Mouse (Mus musculus) hindbrain, embryonic 16.5 days (tissue): ENCODE results near the gene Slc25a4. TPM values are rescaled to one million over a fixed set of nuclear protein-coding genes. Genes with fewer than 3 reads are reported as not detected.
"Not testable (repeated sequence)": the region's sequence is repeated elsewhere in the genome, so short reads cannot be mapped to it uniquely, and the experiment has no call there.

Experiments used
- ATAC-seq: fragments of 200-750 bp; cut with Nextera tagmentation; 2 replicates; pipeline ENCODE4 v1.8.0; 2017; ENCODE audit warnings: moderate TSS enrichment, moderate library complexity
- H3K27ac ChIP-seq: fragments of 300-500 bp; sonication (generic); 2 replicates; pipeline ENCODE4 v1.5.1; 2014; ENCODE audit warnings: low read depth, mild to moderate bottlenecking, control low read depth, low read length, moderate library complexity
- H3K27me3 ChIP-seq: fragments of 300-500 bp; sonication (generic); replicated peaks from 2 replicates; pipeline ENCODE4 v1.6.1; 2014; ENCODE audit warnings: low read length; ENCODE audit not compliant: control insufficient read depth, insufficient read depth
- H3K36me3 ChIP-seq: fragments of 300-500 bp; sonication (generic); 2 replicates; pipeline ENCODE4 v1.6.1; 2014; ENCODE audit warnings: mild to moderate bottlenecking, low read length, moderate library complexity, mixed read lengths; ENCODE audit not compliant: control insufficient read depth, insufficient read depth
- H3K4me1 ChIP-seq: fragments of 300-500 bp; sonication (generic); 2 replicates; pipeline ENCODE4 v1.6.1; 2014; ENCODE audit warnings: low read depth, low read length; ENCODE audit not compliant: control insufficient read depth, insufficient read depth
- H3K4me2 ChIP-seq: fragments of 300-500 bp; sonication (generic); 2 replicates; pipeline ENCODE4 v1.6.1; 2014; ENCODE audit warnings: mild to moderate bottlenecking, low read length, control low read depth, moderate library complexity
- H3K4me3 ChIP-seq: fragments of 300-500 bp; sonication (generic); 2 replicates; pipeline ENCODE4 v1.5.1; 2014; ENCODE audit warnings: mild to moderate bottlenecking, low read length, control low read depth, moderate library complexity
- H3K9ac ChIP-seq: fragments of 300-500 bp; sonication (generic); 2 replicates; pipeline ENCODE4 v1.6.1; 2014; ENCODE audit warnings: low read depth, mild to moderate bottlenecking, control low read depth, low read length, moderate library complexity
- H3K9me3 ChIP-seq: fragments of 300-500 bp; sonication (generic); 2 replicates; pipeline ENCODE4 v1.6.1; 2014; ENCODE audit warnings: mild to moderate bottlenecking, low read length, moderate library complexity; ENCODE audit not compliant: control insufficient read depth
- WGBS: fragments of 180-500 bp; shearing (Covaris S2); extraction: QIAGEN DNeasy Blood & Tissue Kit; methylation state at CpG from one replicate; pipeline ENCODE4 v1.1.7; 2014; 5-methylcytosine and 5-hydroxymethylcytosine counted together
- polyA plus RNA-seq: library from polyadenylated mRNA; unstranded; fragments of >200 nt; fragmentation: Nextera tagmentation; extraction: Ambion mirVana; gene quantifications from 2 replicates; pipeline ENCODE4 v1.2.1, GENCODE M21; 2015

Slc25a4 gene
- polyA plus RNA-seq, 1 experiment from 2014 or later = 1,170 TPM

DNA sequence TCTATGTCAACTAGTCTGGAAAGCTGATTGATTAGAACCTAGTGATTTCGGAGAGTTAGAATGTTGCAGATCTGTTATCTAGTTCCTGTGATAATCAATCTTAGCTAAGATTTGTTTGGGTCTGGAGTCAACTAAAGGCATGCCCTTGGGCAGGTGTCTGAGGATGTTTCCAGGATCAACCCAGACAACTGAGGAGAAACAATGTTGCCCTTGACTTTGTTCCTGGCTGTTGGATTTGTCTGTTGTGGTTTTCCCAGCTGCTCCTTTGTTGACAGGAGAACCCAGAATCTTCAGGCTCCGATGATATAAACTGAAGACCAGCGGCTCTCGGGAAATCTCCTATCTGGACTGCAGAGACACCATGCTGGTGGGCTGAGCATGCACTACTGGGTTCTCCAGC, 23.7 kb upstream of the Slc25a4 start:
- Histone ChIP-seq H3K9me3 (no peaks in the 10 kb centered on the region), H3K27ac (no peak overlapping the region), H3K36me3 (no peaks in the 10 kb centered on the region), H3K4me2 (no peak overlapping the region), H3K9ac (no peak overlapping the region), H3K4me3 (no peak overlapping the region), H3K27me3 (no peaks in the 10 kb centered on the region; the same call in 1 of the 2 replicates), H3K4me1 (peaks cover 2% of the 10 kb centered on the region; the same call in 1 of the 2 replicates)
- 88% methylated on average over 4 of the region's 4 CpGs for WGBS
- no peak for ATAC-seq

DNA sequence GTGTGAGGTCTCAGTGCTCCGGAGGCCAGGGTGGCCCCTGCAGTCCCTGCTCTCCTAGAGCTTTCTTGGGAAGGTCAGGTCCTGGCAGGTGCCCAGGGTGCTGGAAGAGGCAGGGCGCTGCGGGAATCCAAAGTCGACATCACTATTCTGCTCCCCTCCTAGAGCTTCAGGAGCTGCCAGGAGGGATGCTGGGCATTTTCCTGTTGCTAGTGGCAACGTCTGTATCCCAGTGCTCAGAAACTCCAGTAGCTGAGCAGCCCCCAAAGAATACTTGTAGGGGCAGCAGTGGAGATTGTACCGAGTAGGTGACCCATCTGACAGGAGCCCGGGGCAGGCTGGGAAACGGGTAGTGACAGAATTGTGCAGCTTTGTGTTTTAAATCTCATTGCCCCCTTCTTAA, 21.7 kb upstream of the Slc25a4 start:
- peaks cover 2% of the 10 kb centered on the region; the same call in 1 of the 2 replicates for H3K4me1 ChIP-seq
- no peaks in the 10 kb centered on the region for H3K36me3 ChIP-seq
- H3K27ac ChIP-seq = no peak overlapping the region
- H3K9me3 ChIP-seq = no peaks in the 10 kb centered on the region
- no peak overlapping the region for H3K9ac ChIP-seq
- 43% methylated on average over 8 of the region's 8 CpGs for whole genome bisulfite sequencing
- ATAC-seq = no peak
- H3K4me2 ChIP-seq = no peak overlapping the region
- H3K27me3 ChIP-seq = no peaks in the 10 kb centered on the region; the same call in 1 of the 2 replicates
- no peak overlapping the region for H3K4me3 ChIP-seq

DNA sequence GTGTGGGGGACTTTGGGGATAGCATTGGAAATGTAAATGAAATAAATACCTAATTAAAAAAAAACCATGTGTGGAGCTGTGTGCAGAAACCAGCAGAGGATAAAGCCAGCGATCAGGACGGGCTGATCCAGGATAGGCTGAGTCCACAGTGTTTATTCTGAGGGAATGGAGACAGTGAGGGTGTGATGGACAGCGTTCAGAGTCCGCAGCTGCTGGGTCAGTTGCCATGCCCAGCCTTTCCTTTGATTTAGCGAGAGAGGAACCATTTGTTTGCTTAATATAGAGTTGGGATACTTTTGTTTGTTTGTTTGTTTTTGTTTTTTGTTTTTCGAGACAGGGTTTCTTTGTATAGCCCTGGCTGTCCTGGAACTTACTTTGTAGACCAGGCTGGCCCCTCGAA, 20.9 kb upstream of the Slc25a4 start:
- not testable (repeated sequence) for H3K36me3 ChIP-seq, ATAC-seq, H3K4me1 ChIP-seq, H3K27me3 ChIP-seq, H3K9ac ChIP-seq, H3K4me2 ChIP-seq, H3K9me3 ChIP-seq, H3K4me3 ChIP-seq, H3K27ac ChIP-seq
- 85% methylated on average over 7 of the region's 7 CpGs for WGBS

DNA sequence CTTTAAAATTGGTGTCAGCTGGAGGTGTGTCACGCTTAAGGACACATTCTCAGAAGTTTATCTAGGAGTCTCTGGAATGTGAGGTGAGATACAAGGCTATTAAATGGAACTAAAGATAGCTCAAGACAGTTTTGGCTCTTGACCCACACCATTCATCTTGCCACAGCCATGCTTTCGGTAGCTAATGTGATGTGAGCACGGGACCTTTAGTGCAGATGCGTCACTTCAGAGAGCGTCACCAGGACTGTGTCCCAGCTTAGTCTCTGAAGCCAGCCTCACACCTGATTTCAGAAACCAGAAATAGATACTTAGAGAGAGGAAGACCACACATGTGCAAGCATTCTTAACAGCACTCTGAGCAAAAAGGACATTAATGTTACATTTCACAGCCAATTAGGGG, 15.5 kb upstream of the Slc25a4 start:
- WGBS = 83% methylated on average over 5 of the region's 5 CpGs
- Histone ChIP-seq H3K27me3 (no peaks in the 10 kb centered on the region), H3K4me1 (no peaks in the 10 kb centered on the region), H3K36me3 (no peaks in the 10 kb centered on the region), H3K9me3 (no peaks in the 10 kb centered on the region), H3K27ac (no peak overlapping the region), H3K9ac (no peak overlapping the region), H3K4me2 (no peak overlapping the region), H3K4me3 (no peak overlapping the region)
- no peak for ATAC-seq

DNA sequence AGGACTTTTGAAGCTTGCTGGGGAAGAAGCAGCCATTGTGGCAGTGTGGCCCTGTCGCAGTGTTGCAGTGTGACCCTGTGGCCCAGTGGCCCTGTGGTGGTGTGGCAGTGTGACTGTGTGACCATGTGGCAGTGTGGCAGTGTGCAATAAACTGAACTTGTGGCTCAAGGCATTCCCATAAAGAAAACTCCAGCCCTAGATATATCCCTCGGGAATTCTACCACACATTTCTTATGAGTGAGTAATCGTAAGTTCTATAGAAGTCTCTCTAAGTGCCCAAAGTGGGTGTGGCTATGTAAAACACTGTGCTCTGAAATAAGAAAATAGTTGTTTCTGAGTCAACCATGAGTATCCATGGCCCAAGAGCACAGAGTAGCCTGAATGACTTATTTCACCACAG, 14.4 kb upstream of the Slc25a4 start:
- H3K27ac ChIP-seq = no peak overlapping the region
- no peaks in the 10 kb centered on the region for H3K27me3 ChIP-seq
- WGBS = 74% methylated on average over 3 of the region's 3 CpGs
- ATAC-seq = no peak
- H3K36me3 ChIP-seq = no peaks in the 10 kb centered on the region
- no peak overlapping the region for H3K9ac ChIP-seq
- H3K4me3 ChIP-seq = no peak overlapping the region
- H3K4me2 ChIP-seq = no peak overlapping the region
- H3K4me1 ChIP-seq = no peaks in the 10 kb centered on the region
- no peaks in the 10 kb centered on the region for H3K9me3 ChIP-seq

DNA sequence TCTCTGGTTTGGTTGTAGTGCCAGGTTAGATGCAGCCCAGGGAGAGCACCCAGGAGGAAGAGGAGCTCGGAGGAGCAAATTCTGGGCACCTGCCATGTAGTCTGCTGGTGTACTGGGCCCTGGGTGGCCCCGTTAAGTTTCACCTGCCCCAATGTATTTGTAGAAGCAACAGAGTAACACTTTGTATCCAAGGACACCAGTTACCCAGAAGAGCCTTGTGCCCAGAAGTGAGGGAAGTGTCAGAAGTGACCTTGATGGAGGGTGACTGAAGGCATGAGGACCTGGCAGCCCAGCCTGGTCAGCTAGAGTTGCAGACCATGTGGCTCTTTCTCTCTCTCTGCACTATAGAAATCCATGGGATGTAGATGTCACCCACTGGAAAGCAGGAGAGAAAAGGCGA, 9.5 kb upstream of the Slc25a4 start:
- Histone ChIP-seq H3K4me3 (no peak overlapping the region), H3K4me1 (peaks cover 3% of the 10 kb centered on the region), H3K27ac (no peak overlapping the region), H3K4me2 (no peak overlapping the region), H3K36me3 (no peaks in the 10 kb centered on the region), H3K9me3 (no peaks in the 10 kb centered on the region), H3K9ac (no peak overlapping the region), H3K27me3 (no peaks in the 10 kb centered on the region)
- 77% methylated on average over 3 of the region's 3 CpGs for WGBS
- no peak for ATAC-seq

DNA sequence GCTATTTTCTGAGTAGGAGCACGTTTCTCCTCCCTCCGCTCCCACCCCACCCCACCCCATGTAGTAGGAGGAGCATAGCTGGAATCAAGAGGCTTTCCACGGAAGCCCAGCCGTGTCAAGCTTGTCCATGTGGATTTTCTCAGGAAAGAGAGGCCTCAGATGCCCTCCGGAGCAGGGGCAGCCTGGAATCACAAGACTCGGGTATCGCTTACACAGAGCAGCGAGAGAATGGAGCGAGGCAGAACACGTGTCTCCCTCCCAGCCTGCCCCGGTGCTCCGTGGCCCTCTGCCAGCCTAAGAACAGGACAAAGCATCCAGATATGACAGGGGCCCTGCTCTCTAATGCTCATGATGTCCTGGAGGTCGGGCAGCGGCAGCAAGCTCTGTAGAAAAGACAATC, 5.8 kb upstream of the Slc25a4 start:
- WGBS = 2% methylated on average over 14 of the region's 14 CpGs

DNA sequence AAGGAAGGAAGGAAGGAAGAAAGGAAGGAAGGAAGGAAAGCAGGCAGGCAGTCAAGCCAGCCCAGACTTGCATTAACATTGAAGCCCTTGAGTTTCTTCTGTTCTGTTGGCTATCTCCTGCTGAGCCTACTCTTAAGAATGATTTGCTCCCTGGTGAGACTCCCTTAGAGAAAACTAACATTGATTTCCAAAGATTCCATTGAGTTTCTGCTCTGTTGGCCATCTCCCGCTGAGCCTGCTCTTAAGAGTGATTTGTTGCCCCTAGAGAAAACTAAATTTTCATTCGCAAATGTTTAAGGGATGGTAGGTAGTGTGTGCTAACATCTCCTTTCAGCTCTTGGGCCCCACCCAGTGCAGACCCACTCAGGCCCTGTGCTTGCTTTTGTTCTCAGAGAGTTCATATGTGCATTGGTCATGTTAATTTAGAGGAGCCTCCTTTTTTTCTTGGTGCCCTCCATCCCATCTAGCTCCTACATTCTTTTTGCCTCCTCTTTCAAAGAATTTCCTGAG, 2.9 kb upstream of the Slc25a4 start:
- H3K27me3 ChIP-seq = no peaks in the 10 kb centered on the region
- H3K4me1 ChIP-seq = peaks cover 24% of the 10 kb centered on the region
- no peak overlapping the region for H3K27ac ChIP-seq
- no peak overlapping the region for H3K9ac ChIP-seq
- H3K36me3 ChIP-seq = peaks cover under 1% of the 10 kb centered on the region; the same call in 1 of the 2 replicates
- ATAC-seq = no peak
- H3K4me3 ChIP-seq = no peak overlapping the region
- H3K9me3 ChIP-seq = no peaks in the 10 kb centered on the region
- H3K4me2 ChIP-seq = no peak overlapping the region
- WGBS = 14% methylated on average over 2 of the region's 2 CpGs

More for the DNA sequence above, 5.8 kb upstream of the Slc25a4 start:
- Histone ChIP-seq H3K9me3 (no peaks in the 10 kb centered on the region), H3K27me3 (no peaks in the 10 kb centered on the region), H3K27ac (peak overlapping the region; percentile 66), H3K4me1 (peaks cover 8% of the 10 kb centered on the region), H3K36me3 (no peaks in the 10 kb centered on the region), H3K4me3 (peak overlapping the region; percentile 43), H3K9ac (peak overlapping the region; percentile 62), H3K4me2 (peak overlapping the region; percentile 74)
- ATAC-seq = peak; percentile 90

DNA sequence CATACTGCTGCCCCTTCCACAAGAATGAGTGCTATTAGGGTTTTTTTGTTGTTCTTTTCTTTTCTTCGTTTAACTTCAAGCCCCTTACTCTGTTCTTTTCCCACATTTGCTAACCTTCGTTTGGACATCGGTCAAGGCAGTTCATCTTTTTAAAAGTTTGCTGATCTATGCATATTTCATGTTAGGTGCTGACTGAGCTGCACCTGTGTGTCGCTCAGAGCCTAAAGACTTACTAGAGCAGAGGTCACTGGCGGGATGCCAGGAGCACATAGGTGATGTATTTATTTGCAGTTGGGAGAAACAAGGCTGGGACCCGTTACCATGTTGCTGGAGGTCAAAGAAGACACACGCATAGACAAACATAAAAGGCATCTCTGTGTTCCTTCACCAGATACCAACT, 1.1 kb upstream of the Slc25a4 start:
- Histone ChIP-seq H3K36me3 (peaks cover 8% of the 10 kb centered on the region), H3K9ac (no peak overlapping the region), H3K4me2 (no peak overlapping the region; the same call in 1 of the 2 replicates), H3K4me3 (no peak overlapping the region), H3K9me3 (no peaks in the 10 kb centered on the region), H3K27me3 (no peaks in the 10 kb centered on the region), H3K27ac (no peak overlapping the region), H3K4me1 (peaks cover 35% of the 10 kb centered on the region)
- WGBS = 47% methylated on average over 7 of the region's 7 CpGs
- ATAC-seq = no peak
